ENCODE assay signal across 36 mouse cellular contexts in genomic region chrX:139221893-139222292, GRCm38 (mm10). TPM values are rescaled to one million over a fixed set of nuclear protein-coding genes. Genes with fewer than 3 reads are reported as not detected.
DNase-seq lines count a peak whose midpoint lies in the region; ATAC-seq and TF ChIP-seq lines count a peak whose summit lies in the region.
"Had no signal": no experiment of that assay in that cellular context is flagged by ENCODE, and none has a peak within 500 bp of the region (broad histone marks: within the 10 kb centered on the region; RNA-seq: fewer than 3 reads in every experiment).

No protein-coding gene starts in this region.

- dilution Hi-C loops in CH12.LX (cut with MboI; ENCODE audit: extremely low pct_ligation_motif_present, extremely low pct_unique_long_range_greater_than_20kb, low sequenced_read_pairs) = no loop called here

- peaks cover 4% of the 10 kb centered on the region; the same call in 1 of the 2 replicates for H3K4me1 ChIP-seq in heart, embryonic 16.5 days (ENCODE audit: control insufficient read depth, insufficient read depth, low read length)
- no peaks in the 10 kb centered on the region for H3K4me1 ChIP-seq in heart, embryonic 11.5 days (ENCODE audit: control insufficient read depth, insufficient read depth, low read length)
- H3K4me1 ChIP-seq in CH12.LX (ENCODE audit: control insufficient read depth in 1 of 2, insufficient read depth in 2 of 2) = peaks cover 0 to 25% of the 10 kb centered on the region in 2 experiments; a peak in 1 of 4 replicates
- H3K4me1 ChIP-seq: embryonic facial prominence, embryonic 12.5 days; embryonic facial prominence, embryonic 15.5 days; forebrain, embryonic 12.5 days; heart, embryonic 10.5 days; hindbrain, embryonic 12.5 days had no signal

- intact Hi-C loops in left cerebral cortex, postnatal 25 days (cut with DNase I) = loop anchor here (5.0 kb wide), 1 partner anchor 145 kb away; no protein-coding TSS in a partner anchor

- WGBS in heart, embryonic 16.5 days = 53% methylated on average over 3 of the region's 3 CpGs
- 63% methylated on average over 3 of the region's 3 CpGs for WGBS in heart, embryonic 11.5 days (ENCODE audit: insufficient replicate concordance)

- no peak for ATAC-seq in heart, embryonic 16.5 days (replicated peaks; ENCODE audit: extremely low read depth, insufficient read depth, low FRiP score)
- no peak for ATAC-seq in heart, embryonic 11.5 days (replicated peaks; ENCODE audit: insufficient number of reproducible peaks, low FRiP score, low TSS enrichment)
- ATAC-seq: activated CD4-positive, CD25-positive, alpha-beta regulatory T cell, adult 4 months; forebrain, embryonic 15.5 days; intestine, postnatal 0 days had no signal

- H3K9me3 ChIP-seq in heart, embryonic 16.5 days (replicated peaks; ENCODE audit: control insufficient read depth, low read length) = no peaks in the 10 kb centered on the region
- H3K9me3 ChIP-seq in heart, embryonic 11.5 days (replicated peaks; ENCODE audit: control insufficient read depth, low read length) = no peaks in the 10 kb centered on the region
- H3K9me3 ChIP-seq in CH12.LX (replicated peaks; ENCODE audit: low read length) = no peaks in the 10 kb centered on the region
- H3K9me3 ChIP-seq: embryonic facial prominence, embryonic 12.5 days; embryonic facial prominence, embryonic 15.5 days; forebrain, embryonic 12.5 days; forebrain, embryonic 15.5 days; heart, embryonic 10.5 days; heart, embryonic 15.5 days; hindbrain, embryonic 12.5 days; hindbrain, embryonic 15.5 days had no signal

- no peak overlapping the region for H3K4me3 ChIP-seq in heart, embryonic 16.5 days (ENCODE audit: low read length)
- H3K4me3 ChIP-seq in heart, embryonic 11.5 days (ENCODE audit: low read depth, low read length) = no peak overlapping the region
- H3K4me3 ChIP-seq in CH12.LX (replicated peaks in 1 of 3; ENCODE audit: low read depth in 2 of 3, low read length in 2 of 3, poor library complexity in 1 of 3) (no peak overlapping the region), myocyte (no peak overlapping the region)
- H3K4me3 ChIP-seq: embryonic facial prominence, embryonic 12.5 days; embryonic facial prominence, embryonic 15.5 days; erythroblast, embryonic 14.5 days; forebrain, embryonic 12.5 days; forebrain, embryonic 15.5 days; heart, adult 2 months; heart, embryonic 10.5 days; heart, embryonic 15.5 days; hindbrain, embryonic 12.5 days; hindbrain, embryonic 15.5 days had no signal

- H3K9ac ChIP-seq in heart, embryonic 16.5 days (ENCODE audit: low read length) = no peak overlapping the region
- H3K9ac ChIP-seq in heart, embryonic 11.5 days (ENCODE audit: low read depth, low read length) = no peak overlapping the region
- no peak overlapping the region for H3K9ac ChIP-seq in CH12.LX (ENCODE audit: insufficient read depth, low read depth)
- H3K9ac ChIP-seq: embryonic facial prominence, embryonic 12.5 days; embryonic facial prominence, embryonic 15.5 days; forebrain, embryonic 12.5 days; forebrain, embryonic 15.5 days; heart, embryonic 15.5 days; hindbrain, embryonic 12.5 days; hindbrain, embryonic 15.5 days had no signal

- TF ChIP-seq RAD21 in CH12.LX (IDR thresholded peaks at IDR 0.05; ENCODE audit: low read depth, low read length) = no peak

- no peak overlapping the region for H3ac ChIP-seq in myocyte (ENCODE audit: control insufficient read depth, insufficient read length)

- in situ Hi-C loops in CH12.LX (cut with MboI; ENCODE audit: low pct_ligation_motif_present, low pct_unique_long_range_greater_than_20kb, low sequenced_read_pairs) = no loop called here

- DNase-seq in CH12.LX (ENCODE audit: extremely low read depth) (peak; percentile 42), NIH3T3 (ENCODE audit: low read depth) (peak; percentile 20)
- DNase-seq in left cerebral cortex, postnatal 25 days (ENCODE audit: low spot score in 2 of 2) = no peak
- no peak for DNase-seq in ovary, postnatal 36 days (ENCODE audit: low spot score)
- DNase-seq in layer of hippocampus, adult 9-10 months (ENCODE audit: low spot score) = no peak
- DNase-seq: adrenal gland, adult 8-10 months; adrenal gland, postnatal 25 days; B cell, adult 2 months; cerebellum, adult 11-12 months; cerebellum, adult 8-10 months; cerebellum, postnatal 14 days; gastrocnemius, postnatal 10 days; gastrocnemius, postnatal 36 days; heart, adult 2 months; heart, postnatal 14 days; kidney, adult 2 months had no signal

- no peaks in the 10 kb centered on the region for H3K27me3 ChIP-seq in heart, embryonic 16.5 days (ENCODE audit: control insufficient read depth, insufficient read depth, low read length)
- no peaks in the 10 kb centered on the region for H3K27me3 ChIP-seq in heart, embryonic 11.5 days (ENCODE audit: control insufficient read depth, insufficient read depth, low read length)
- H3K27me3 ChIP-seq in CH12.LX (replicated peaks) = no peaks in the 10 kb centered on the region
- no peaks in the 10 kb centered on the region for H3K27me3 ChIP-seq in myocyte (ENCODE audit: control insufficient read depth, insufficient read depth, insufficient read length)
- H3K27me3 ChIP-seq: embryonic facial prominence, embryonic 12.5 days; embryonic facial prominence, embryonic 15.5 days; forebrain, embryonic 15.5 days; heart, embryonic 15.5 days; hindbrain, embryonic 12.5 days; hindbrain, embryonic 15.5 days had no signal

- no peaks in the 10 kb centered on the region for H3K79me2 ChIP-seq in CH12.LX (replicated peaks; ENCODE audit: control insufficient read depth, extremely low read depth, insufficient read depth, poor library complexity, severe bottlenecking)
- peaks cover 7% of the 10 kb centered on the region for H3K79me2 ChIP-seq in myocyte (ENCODE audit: control insufficient read depth, insufficient read depth)

- peak overlapping the region; percentile 31; the same call in 1 of the 2 replicates for H3K27ac ChIP-seq in heart, embryonic 16.5 days (ENCODE audit: low read length)
- no peak overlapping the region for H3K27ac ChIP-seq in heart, embryonic 11.5 days (ENCODE audit: low read depth, low read length)
- H3K27ac ChIP-seq in CH12.LX (ENCODE audit: insufficient read depth, low read depth) = no peak overlapping the region
- H3K27ac ChIP-seq: embryonic facial prominence, embryonic 12.5 days; embryonic facial prominence, embryonic 15.5 days; forebrain, embryonic 12.5 days; forebrain, embryonic 15.5 days; heart, adult 2 months; heart, embryonic 10.5 days; heart, embryonic 15.5 days; hindbrain, embryonic 12.5 days; hindbrain, embryonic 15.5 days had no signal

- TF ChIP-seq EP300 in CH12.LX (IDR thresholded peaks at IDR 0.05; ENCODE audit: low read length) = peak; percentile 60; the same call in 1 of the 2 replicates

- no peak overlapping the region for H3K4me2 ChIP-seq in heart, embryonic 16.5 days (ENCODE audit: low read depth, low read length)
- H3K4me2 ChIP-seq in heart, embryonic 11.5 days = no peak overlapping the region
- H3K4me2 ChIP-seq in CH12.LX (ENCODE audit: insufficient read depth, low read depth, poor library complexity, severe bottlenecking) (no peak overlapping the region; the same call in 1 of the 2 replicates), myocyte (ENCODE audit: low read depth) (peak overlapping the region; percentile 36)
- H3K4me2 ChIP-seq: embryonic facial prominence, embryonic 12.5 days; embryonic facial prominence, embryonic 15.5 days; forebrain, embryonic 12.5 days; forebrain, embryonic 15.5 days; heart, embryonic 15.5 days; hindbrain, embryonic 12.5 days; hindbrain, embryonic 15.5 days had no signal

- TF ChIP-seq POLR2A in CH12.LX (IDR thresholded peaks at IDR 0.05; ENCODE audit: low read depth, low read length) = no peak
- TF ChIP-seq POLR2A in myocyte (IDR thresholded peaks at IDR 0.05; ENCODE audit: insufficient read length, low read depth) = no peak

- no peaks in the 10 kb centered on the region for H3K36me3 ChIP-seq in heart, embryonic 16.5 days (ENCODE audit: control insufficient read depth, insufficient read depth)
- no peaks in the 10 kb centered on the region for H3K36me3 ChIP-seq in heart, embryonic 11.5 days (ENCODE audit: control insufficient read depth, insufficient read depth, low read length)
- H3K36me3 ChIP-seq in CH12.LX (replicated peaks in 1 of 2; ENCODE audit: control insufficient read depth in 1 of 2, insufficient read depth in 1 of 2, low read length in 1 of 2) (no peaks in the 10 kb centered on the region), myocyte (ENCODE audit: control insufficient read depth, insufficient read depth) (no peaks in the 10 kb centered on the region)
- H3K36me3 ChIP-seq: embryonic facial prominence, embryonic 12.5 days; embryonic facial prominence, embryonic 15.5 days; forebrain, embryonic 12.5 days; forebrain, embryonic 15.5 days; heart, embryonic 10.5 days; heart, embryonic 15.5 days; hindbrain, embryonic 12.5 days; hindbrain, embryonic 15.5 days had no signal

- no peak for TF ChIP-seq CTCF in CH12.LX (conservative IDR thresholded peaks at IDR 0.05 in 1 of 2, IDR thresholded peaks at IDR 0.05 in 1 of 2; ENCODE audit: low read depth in 2 of 2, low read length in 2 of 2)

TF ChIP-seq in CH12.LX, 34 proteins besides CTCF, POLR2A, EP300 and RAD21 (continues in another document):
- TF ChIP-seq ZMIZ1 (IDR thresholded peaks at IDR 0.05; ENCODE audit: low read depth, low read length) (no peak), JUND (conservative IDR thresholded peaks at IDR 0.05; ENCODE audit: low read depth, low read length) (peak; percentile 73), MYC (IDR thresholded peaks at IDR 0.05; ENCODE audit: low read depth, low read length) (no peak)

TF ChIP-seq in myocyte, 11 proteins besides CTCF, POLR2A, EP300 and RAD21 (continues in another document):
- no peak for TF ChIP-seq POLR2AphosphoS2 (IDR thresholded peaks at IDR 0.05; ENCODE audit: insufficient read length, low read depth)
- TF ChIP-seq SRF (IDR thresholded peaks at IDR 0.05; ENCODE audit: control insufficient read depth, insufficient read length, low read depth) = no peak
- no peak for TF ChIP-seq MYOG (IDR thresholded peaks at IDR 0.05; ENCODE audit: control insufficient read depth in 1 of 3, insufficient read depth in 1 of 3, insufficient read length in 2 of 3, low read depth in 2 of 3)

RNA-seq across cellular contexts. Expression of gene Mum1l1, which starts 12.1 kb away (rescaled TPM):
- 27.7 and 31.3 TPM in 2 replicates for polyA plus RNA-seq in heart, embryonic 16.5 days (2015; fragmentation: Nextera tagmentation; extraction: Ambion mirVana)
- polyA plus RNA-seq in heart, embryonic 11.5 days (2014; fragmentation: Nextera tagmentation; extraction: Ambion mirVana) = 35.6 and 41.4 TPM in 2 replicates
- total RNA-seq in CH12.LX (2012; rRNA removed) (3.7 and 3.9 TPM in 2 replicates), CH12.LX (2014; rRNA removed) (15.0 and 15.5 TPM in 2 replicates)
- polyA plus RNA-seq in CH12.LX (2012; ENCODE audit: insufficient read length, low read depth) (4.4 and 4.5 TPM in 2 replicates), myocyte (2012; fragmentation: generic; extraction: Trizol) (2.9 TPM)
- 1 to 10 TPM; 2.2 to 3.3 TPM for total RNA-seq in left cerebral cortex, postnatal 25 days (2021)
- polyA plus RNA-seq: activated CD4-positive, CD25-positive, alpha-beta regulatory T cell, adult 4 months; erythroblast, embryonic 14.5 days had no signal

RNA-seq across cellular contexts. Expression of gene 4933428M09Rik, which starts 42.9 kb away (rescaled TPM):
- polyA plus RNA-seq in heart, embryonic 16.5 days (2015; fragmentation: Nextera tagmentation; extraction: Ambion mirVana) = not detected in 2 replicates
- not detected in 2 replicates for polyA plus RNA-seq in heart, embryonic 11.5 days (2014; fragmentation: Nextera tagmentation; extraction: Ambion mirVana)
- 0.17 TPM in 1 of 2 replicates, not detected in the other for total RNA-seq in CH12.LX (2012; rRNA removed)
- not detected in 2 replicates for total RNA-seq in CH12.LX (2014; rRNA removed)
- not detected in 2 replicates for polyA plus RNA-seq in CH12.LX (2012; ENCODE audit: insufficient read length, low read depth)
- polyA plus RNA-seq in myocyte (2012; fragmentation: generic; extraction: Trizol) = not detected
- total RNA-seq in left cerebral cortex, postnatal 25 days (2021) = not detected
- total RNA-seq: adrenal gland, adult 8-10 months; adrenal gland, postnatal 25 days; common myeloid progenitor, adult 5-6 weeks; gastrocnemius, adult 18-20 months; gastrocnemius, postnatal 10 days; gastrocnemius, postnatal 36 days; granulocyte monocyte progenitor cell, adult 5-6 weeks; heart, adult 2 months; heart, postnatal 14 days; hematopoietic stem cell, adult 5-6 weeks had no signal
- polyA plus RNA-seq: activated CD4-positive, CD25-positive, alpha-beta regulatory T cell, adult 4 months; brain, embryonic 14.5 days; embryonic facial prominence, embryonic 12.5 days; embryonic facial prominence, embryonic 15.5 days; erythroblast, embryonic 14.5 days; forebrain, embryonic 12.5 days; forebrain, embryonic 15.5 days; heart, adult 2 months; heart, embryonic 10.5 days; heart, embryonic 15.5 days; hindbrain, embryonic 12.5 days; hindbrain, embryonic 15.5 days; intestine, embryonic 14.5 days; intestine, postnatal 0 days; kidney, adult 2 months had no signal

Comparison
In these comparisons a context has a peak if more than half of its experiments do, and no peak if none do; other contexts are left out.
1. DNase-seq: peak in CH12.LX (single experiment) and NIH3T3 (single experiment); none in left cerebral cortex, postnatal 25 days (0 of 2), ovary, postnatal 36 days (single experiment) and layer of hippocampus, adult 9-10 months (single experiment).